Mouse (Mus musculus): Measurements from ENCODE around the gene Col6a4. TPM values are rescaled to one million over a fixed set of nuclear protein-coding genes. Genes with fewer than 3 reads are reported as not detected.

Col6a4 gene
- total and polyA plus RNA-seq, 3 experiments: 0.08 to 0.74 (median 0.47) TPM

DNA sequence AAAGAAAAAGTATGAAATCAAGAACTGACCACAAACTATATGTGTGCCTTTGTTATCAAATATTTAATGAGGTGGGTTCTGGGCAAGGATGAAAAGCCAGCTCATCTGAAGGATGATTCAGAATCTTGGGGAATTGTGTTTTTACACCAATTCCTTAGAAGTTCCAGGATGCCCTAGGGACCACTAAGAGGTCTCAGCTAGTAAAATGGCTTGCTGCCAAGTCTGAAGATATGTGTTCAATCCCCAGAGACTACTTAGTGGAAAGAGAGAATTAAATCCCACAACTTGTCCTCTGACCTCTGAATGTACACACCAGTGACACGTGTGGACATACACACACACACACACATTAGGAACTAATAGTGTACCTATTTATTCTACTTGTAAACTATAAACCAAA is 137.5 kb downstream of the Col6a4 start:
- Histone ChIP-seq H3K27ac (ENCODE audit: insufficient read depth, low read depth) (no peak overlapping the region), H3K4me1 (ENCODE audit: control insufficient read depth in 1 of 2, insufficient read depth in 2 of 2) (no peaks in the 10 kb centered on the region), H3K9me3 (replicated peaks; ENCODE audit: low read length) (no peaks in the 10 kb centered on the region), H3K79me2 (replicated peaks; ENCODE audit: control insufficient read depth, extremely low read depth, insufficient read depth, poor library complexity, severe bottlenecking) (no peaks in the 10 kb centered on the region), H3K27me3 (replicated peaks) (peaks cover 56% of the 10 kb centered on the region), H3K36me3 (replicated peaks in 1 of 2; ENCODE audit: control insufficient read depth in 1 of 2, insufficient read depth in 1 of 2, low read length in 1 of 2) (no peaks in the 10 kb centered on the region), H3K4me2 (ENCODE audit: insufficient read depth, low read depth, poor library complexity, severe bottlenecking) (no peak overlapping the region), H3K9ac (ENCODE audit: insufficient read depth, low read depth) (no peak overlapping the region), H3K4me3 (replicated peaks in 1 of 3; ENCODE audit: low read depth in 2 of 3, low read length in 2 of 3, poor library complexity in 1 of 3) (no peak overlapping the region)
- dilution Hi-C loops (cut with MboI; ENCODE audit: extremely low pct_ligation_motif_present, extremely low pct_unique_long_range_greater_than_20kb, low sequenced_read_pairs): no loop called here
- in situ Hi-C loops (cut with MboI; ENCODE audit: low pct_ligation_motif_present, low pct_unique_long_range_greater_than_20kb, low sequenced_read_pairs): no loop called here
- DNase-seq (ENCODE audit: extremely low read depth): no peak
- no peak for TF ChIP-seq RCOR1 (conservative IDR thresholded peaks at IDR 0.05; ENCODE audit: low read depth, low read length)
- TF ChIP-seq MAX (IDR thresholded peaks at IDR 0.05; ENCODE audit: low read length): no peak
- TF ChIP-seq ZC3H11A (IDR thresholded peaks at IDR 0.05; ENCODE audit: low read depth, low read length): no peak
- TF ChIP-seq GABPA (IDR thresholded peaks at IDR 0.05; ENCODE audit: insufficient replicate concordance, low read depth, low read length): no peak
- no peak for TF ChIP-seq EP300 (IDR thresholded peaks at IDR 0.05; ENCODE audit: low read length)
- no peak for TF ChIP-seq SMC3 (IDR thresholded peaks at IDR 0.05; ENCODE audit: low read depth, low read length)
- TF ChIP-seq CTCF (conservative IDR thresholded peaks at IDR 0.05 in 1 of 2, IDR thresholded peaks at IDR 0.05 in 1 of 2; ENCODE audit: low read depth in 2 of 2, low read length in 2 of 2): no peak
- no peak for TF ChIP-seq NRF1 (IDR thresholded peaks at IDR 0.05; ENCODE audit: low read depth, low read length)
- TF ChIP-seq PAX5 (IDR thresholded peaks at IDR 0.05; ENCODE audit: low read length): no peak
- TF ChIP-seq TBP (conservative IDR thresholded peaks at IDR 0.05; ENCODE audit: low read depth, low read length): no peak
- no peak for TF ChIP-seq SIN3A (IDR thresholded peaks at IDR 0.05; ENCODE audit: low read length)
- no peak for TF ChIP-seq IRF4 (IDR thresholded peaks at IDR 0.05; ENCODE audit: low read depth, low read length)
- no peak for TF ChIP-seq MXI1 (IDR thresholded peaks at IDR 0.05; ENCODE audit: low read depth, low read length)
- no peak for TF ChIP-seq RAD21 (IDR thresholded peaks at IDR 0.05; ENCODE audit: low read depth, low read length)
- TF ChIP-seq BHLHE40 (IDR thresholded peaks at IDR 0.05; ENCODE audit: low read depth, low read length): no peak
- no peak for TF ChIP-seq MEF2A (IDR thresholded peaks at IDR 0.05; ENCODE audit: borderline replicate concordance, low read depth, low read length)
- no peak for TF ChIP-seq POLR2A (IDR thresholded peaks at IDR 0.05; ENCODE audit: low read depth, low read length)
- no peak for TF ChIP-seq E2F4 (IDR thresholded peaks at IDR 0.05; ENCODE audit: insufficient replicate concordance, low read depth, low read length)
- TF ChIP-seq POLR2AphosphoS2 (IDR thresholded peaks at IDR 0.05; ENCODE audit: low read depth, low read length): no peak

DNA sequence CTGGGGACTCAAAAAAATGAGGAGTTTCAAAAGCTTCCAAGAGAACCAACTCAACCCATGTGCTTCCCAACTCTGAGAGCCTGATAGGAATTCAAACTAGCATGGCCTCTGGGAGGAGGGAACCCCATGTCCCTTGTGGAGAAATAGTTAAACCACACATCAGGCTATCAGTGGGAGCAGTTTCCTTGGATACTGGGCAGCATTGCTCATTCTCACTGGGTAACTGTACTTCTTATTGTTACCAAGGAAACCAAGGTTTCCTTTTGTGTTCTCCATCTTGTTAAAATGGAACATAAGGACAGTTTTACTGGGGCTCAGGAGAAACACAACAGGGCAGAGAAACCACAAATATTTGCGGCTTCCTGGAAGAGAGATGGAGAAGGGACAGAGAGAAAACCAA is 146.8 kb downstream of the Col6a4 start:
- peaks cover 64% of the 10 kb centered on the region for H3K27me3 ChIP-seq (replicated peaks)
- H3K4me3 ChIP-seq (replicated peaks in 1 of 3; ENCODE audit: low read depth in 2 of 3, low read length in 2 of 3, poor library complexity in 1 of 3): no peak overlapping the region
- H3K79me2 ChIP-seq (replicated peaks; ENCODE audit: control insufficient read depth, extremely low read depth, insufficient read depth, poor library complexity, severe bottlenecking): no peaks in the 10 kb centered on the region
- in situ Hi-C loops (cut with MboI; ENCODE audit: low pct_ligation_motif_present, low pct_unique_long_range_greater_than_20kb, low sequenced_read_pairs) (no loop called here), dilution Hi-C loops (cut with MboI; ENCODE audit: extremely low pct_ligation_motif_present, extremely low pct_unique_long_range_greater_than_20kb, low sequenced_read_pairs) (no loop called here)
- no peak overlapping the region for H3K4me2 ChIP-seq (ENCODE audit: insufficient read depth, low read depth, poor library complexity, severe bottlenecking)
- TF ChIP-seq EP300 (IDR thresholded peaks at IDR 0.05; ENCODE audit: low read length): no peak
- no peak for TF ChIP-seq POLR2A (IDR thresholded peaks at IDR 0.05; ENCODE audit: low read depth, low read length)
- no peak for TF ChIP-seq KAT2A (IDR thresholded peaks at IDR 0.05; ENCODE audit: insufficient replicate concordance, low read length)
- no peak for TF ChIP-seq ZC3H11A (IDR thresholded peaks at IDR 0.05; ENCODE audit: low read depth, low read length)
- no peak for TF ChIP-seq ETS1 (conservative IDR thresholded peaks at IDR 0.05; ENCODE audit: low read depth, low read length)
- no peak for TF ChIP-seq TBP (conservative IDR thresholded peaks at IDR 0.05; ENCODE audit: low read depth, low read length)
- TF ChIP-seq SIN3A (IDR thresholded peaks at IDR 0.05; ENCODE audit: low read length): no peak
- TF ChIP-seq POLR2AphosphoS2 (IDR thresholded peaks at IDR 0.05; ENCODE audit: low read depth, low read length): no peak
- no peak for TF ChIP-seq MAZ (IDR thresholded peaks at IDR 0.05; ENCODE audit: low read depth, low read length)
- TF ChIP-seq MXI1 (IDR thresholded peaks at IDR 0.05; ENCODE audit: low read depth, low read length): no peak
- TF ChIP-seq E2F4 (IDR thresholded peaks at IDR 0.05; ENCODE audit: insufficient replicate concordance, low read depth, low read length): no peak
- no peak for TF ChIP-seq PAX5 (IDR thresholded peaks at IDR 0.05; ENCODE audit: low read length)
- no peak for TF ChIP-seq MAFK (IDR thresholded peaks at IDR 0.05; ENCODE audit: insufficient replicate concordance, low read length)
- TF ChIP-seq SMC3 (IDR thresholded peaks at IDR 0.05; ENCODE audit: low read depth, low read length): no peak
- TF ChIP-seq CHD2 (IDR thresholded peaks at IDR 0.05; ENCODE audit: low read length): no peak
- no peak for TF ChIP-seq ZKSCAN1 (IDR thresholded peaks at IDR 0.05; ENCODE audit: borderline replicate concordance, low read depth, low read length)
- no peak for TF ChIP-seq CHD1 (IDR thresholded peaks at IDR 0.05; ENCODE audit: low read depth, low read length)
- TF ChIP-seq ZNF384 (IDR thresholded peaks at IDR 0.05; ENCODE audit: low read depth, low read length): no peak
- no peak for TF ChIP-seq USF1 (IDR thresholded peaks at IDR 0.05; ENCODE audit: low read depth, low read length)
- TF ChIP-seq JUN (IDR thresholded peaks at IDR 0.05; ENCODE audit: insufficient read depth, low read depth, low read length): no peak
- no peak for DNase-seq (ENCODE audit: extremely low read depth)
- no peaks in the 10 kb centered on the region for H3K9me3 ChIP-seq (replicated peaks; ENCODE audit: low read length)
- H3K4me1 ChIP-seq (ENCODE audit: control insufficient read depth in 1 of 2, insufficient read depth in 2 of 2): no peaks in the 10 kb centered on the region
- no peaks in the 10 kb centered on the region for H3K36me3 ChIP-seq (replicated peaks in 1 of 2; ENCODE audit: control insufficient read depth in 1 of 2, insufficient read depth in 1 of 2, low read length in 1 of 2)
- no peak overlapping the region for H3K9ac ChIP-seq (ENCODE audit: insufficient read depth, low read depth)
- no peak overlapping the region for H3K27ac ChIP-seq (ENCODE audit: insufficient read depth, low read depth)
